Mouse (Mus musculus): ENCODE results near the gene Nlgn2.
"Not testable (repeated sequence)": the region's sequence is repeated elsewhere in the genome, so short reads cannot be mapped to it uniquely, and the experiment has no call there.

Nlgn2 gene

DNA sequence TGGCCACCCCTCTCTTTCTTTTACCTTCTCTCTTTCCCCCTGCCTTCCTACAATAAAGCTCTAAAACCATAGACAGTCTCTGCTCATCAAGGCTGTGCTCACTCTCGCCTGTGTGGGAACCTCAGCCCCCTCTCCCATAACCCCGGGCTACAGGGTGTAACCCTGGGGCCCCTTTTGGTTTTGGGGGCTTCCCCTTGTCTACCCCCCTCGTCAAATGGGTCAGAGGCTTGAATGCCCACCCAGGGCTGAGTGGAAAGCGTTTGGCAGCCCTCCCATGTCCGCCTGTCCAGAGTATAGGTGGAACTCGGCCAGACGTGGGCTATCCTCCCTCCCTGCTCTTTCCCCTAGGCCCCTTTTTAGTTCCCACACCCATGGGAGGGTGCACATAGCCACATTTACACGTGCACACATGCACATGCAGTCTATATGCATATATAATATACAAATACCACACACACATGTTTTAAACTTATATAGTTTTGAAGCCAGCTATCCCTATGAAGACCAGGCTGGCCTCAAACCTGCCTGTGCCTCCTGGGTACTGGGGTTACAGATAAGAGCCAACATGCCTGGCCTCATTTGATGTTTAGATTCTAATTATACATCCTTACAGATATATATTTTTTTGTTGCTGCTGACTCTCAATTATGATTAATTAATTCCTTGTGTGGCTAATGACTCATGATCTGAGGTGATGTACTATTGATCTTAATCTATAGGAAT, 26.7 kb upstream of the Nlgn2 start:
- in situ Hi-C loops (cut with MboI; ENCODE audit: low sequenced_read_pairs), result no loop called here

DNA sequence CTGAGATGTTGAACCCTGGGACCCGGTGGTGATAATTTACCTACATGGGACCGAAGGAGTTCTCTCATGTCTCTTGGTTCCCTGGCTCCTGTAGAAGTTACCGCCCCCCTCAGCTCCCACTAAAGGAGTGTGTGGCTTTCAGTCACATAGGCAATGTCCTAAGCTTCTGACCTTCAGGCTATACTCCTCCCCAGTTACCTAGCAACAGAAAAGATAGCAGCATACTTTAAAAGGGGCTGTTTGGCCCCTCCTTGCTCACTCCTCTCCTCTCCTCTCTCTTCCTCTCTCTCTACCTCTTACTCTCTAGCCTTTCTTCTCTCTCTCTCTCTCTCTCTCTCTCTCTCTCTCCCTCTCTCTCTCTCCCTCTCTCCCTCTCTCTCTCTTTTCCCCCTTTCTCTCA, 26.1 kb upstream of the Nlgn2 start:
- in situ Hi-C loops (cut with MboI; ENCODE audit: low sequenced_read_pairs), result not testable (repeated sequence)

DNA sequence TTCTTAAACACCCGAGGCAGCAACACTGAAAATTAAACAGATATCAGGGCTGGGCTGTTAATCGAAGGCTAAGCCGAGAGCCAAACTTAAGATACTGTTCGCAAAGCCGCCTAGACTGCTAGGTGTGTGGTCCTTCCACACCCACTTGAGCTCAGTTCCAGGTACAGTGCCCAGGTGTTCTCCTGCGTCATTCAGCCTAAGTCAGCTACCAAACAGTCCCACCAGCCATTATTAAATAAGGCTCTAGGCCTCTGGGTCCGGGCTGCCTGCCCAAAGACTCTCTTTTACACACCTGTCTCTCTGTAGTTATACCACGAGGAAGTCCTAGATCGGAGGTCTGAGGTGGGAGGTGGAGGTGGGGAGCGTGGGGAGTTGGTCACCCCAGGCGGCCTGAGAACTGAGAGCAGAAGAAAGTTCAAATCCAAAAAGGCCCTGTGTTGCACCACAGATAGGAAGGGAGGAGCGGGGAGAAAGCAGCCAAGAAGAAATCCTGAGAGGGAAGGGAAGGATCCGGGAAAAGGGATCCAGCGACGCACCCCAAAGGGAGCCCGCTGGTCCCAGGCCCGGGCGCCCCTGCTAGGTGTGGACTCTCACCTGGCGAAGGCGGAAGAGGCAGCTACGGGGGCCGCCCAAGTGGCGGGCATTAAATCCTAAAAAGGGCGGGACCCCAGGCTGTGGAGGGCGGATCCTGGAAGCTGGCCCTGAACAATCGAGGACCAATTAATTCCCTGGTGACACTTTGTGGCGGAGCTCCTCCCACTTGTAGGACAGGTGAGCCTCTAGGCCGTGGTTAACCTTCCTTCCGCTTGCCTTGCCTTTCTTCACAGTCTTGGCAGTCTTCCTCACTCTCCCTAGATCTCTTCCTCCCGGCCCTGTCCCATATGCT, 20.8 kb upstream of the Nlgn2 start, which contains the start of gene Tnk1:
Tnk1 (minus strand) TSS at position 618 of the 886 bp plus-strand sequence.
- in situ Hi-C loops (cut with MboI; ENCODE audit: low sequenced_read_pairs), result no loop called here

DNA sequence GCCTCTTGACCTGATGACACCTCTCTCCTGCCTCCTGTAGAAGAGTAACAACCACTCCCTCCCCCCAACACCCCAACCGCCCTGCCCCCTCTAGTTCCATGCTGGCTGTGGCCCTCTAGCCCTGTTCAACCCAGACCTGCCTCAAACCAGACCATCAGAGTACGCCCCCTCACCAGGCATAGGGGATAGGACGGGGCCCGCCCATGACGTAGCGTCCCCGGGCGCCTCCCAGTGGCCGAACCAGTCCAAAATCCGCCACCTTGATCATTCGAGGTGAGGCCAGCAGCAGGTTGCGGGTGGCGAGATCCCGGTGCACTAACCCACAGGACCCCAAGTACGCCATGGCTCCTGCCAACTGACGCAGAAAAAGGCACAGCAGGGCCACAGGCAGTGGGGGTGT, 17.8 kb upstream of the Nlgn2 start:
- in situ Hi-C loops (cut with MboI; ENCODE audit: low sequenced_read_pairs), result no loop called here

DNA sequence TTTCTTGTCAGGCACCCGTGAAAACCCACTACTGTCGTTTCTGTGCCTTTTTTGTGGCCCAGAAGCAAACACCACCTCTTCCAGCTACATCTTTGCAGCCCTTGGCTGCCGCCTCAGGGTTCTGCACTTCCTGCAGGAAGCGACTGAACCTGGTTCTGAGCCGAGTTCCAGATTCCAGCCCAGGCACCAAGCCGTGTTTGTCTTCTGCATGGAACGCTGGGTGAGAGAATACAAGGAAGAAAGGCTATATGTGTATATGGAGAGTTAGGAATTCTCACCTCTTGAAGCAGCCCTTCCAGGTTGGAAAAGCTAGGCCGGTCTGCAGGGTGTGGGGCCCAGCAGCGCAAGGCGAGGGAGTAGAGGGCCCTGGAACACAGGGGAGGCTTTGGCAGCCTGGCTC, 17.1 kb upstream of the Nlgn2 start:
- in situ Hi-C loops (cut with MboI; ENCODE audit: low sequenced_read_pairs), result no loop called here

DNA sequence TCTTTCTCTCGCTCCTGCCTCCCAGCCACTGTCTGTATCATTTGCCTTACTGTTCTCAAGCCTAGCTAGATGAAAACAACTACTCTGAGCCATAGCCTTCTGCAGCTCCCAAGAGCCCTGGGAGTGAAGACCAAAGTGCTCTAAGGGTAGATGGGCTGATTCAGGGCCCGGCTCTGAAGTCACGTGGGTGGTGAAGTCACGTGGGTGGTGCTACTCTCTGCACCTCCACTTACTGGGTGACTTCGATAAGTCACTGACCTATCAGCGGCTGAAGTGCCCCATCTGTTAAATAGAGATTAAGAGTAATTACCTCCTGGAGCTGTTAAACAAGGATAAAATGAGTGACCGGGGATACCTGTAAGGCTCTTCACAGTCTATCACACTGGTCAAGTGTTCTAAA, 16.4 kb upstream of the Nlgn2 start:
- in situ Hi-C loops (cut with MboI; ENCODE audit: low sequenced_read_pairs), result no loop called here

DNA sequence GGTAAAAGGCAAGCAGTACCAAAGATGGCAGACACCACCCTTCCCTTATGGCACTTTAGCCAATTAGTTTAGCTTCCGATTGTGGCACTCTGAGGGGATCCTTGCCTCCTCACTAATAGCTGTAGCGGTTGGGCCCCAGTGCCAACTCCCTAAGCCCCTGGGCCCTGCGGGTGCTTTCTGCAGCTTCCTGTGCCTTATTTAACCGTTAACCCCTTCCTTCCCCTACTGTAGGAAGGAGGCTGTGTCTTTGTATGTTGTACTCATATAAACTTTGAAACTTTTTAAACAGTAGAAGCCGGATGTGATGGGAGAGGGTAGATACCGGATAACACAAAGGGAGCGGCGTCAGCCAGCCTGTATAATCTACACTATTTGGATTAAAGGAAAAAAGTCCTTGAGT, 13.2 kb upstream of the Nlgn2 start:
- in situ Hi-C loops (cut with MboI; ENCODE audit: low sequenced_read_pairs), result no loop called here

DNA sequence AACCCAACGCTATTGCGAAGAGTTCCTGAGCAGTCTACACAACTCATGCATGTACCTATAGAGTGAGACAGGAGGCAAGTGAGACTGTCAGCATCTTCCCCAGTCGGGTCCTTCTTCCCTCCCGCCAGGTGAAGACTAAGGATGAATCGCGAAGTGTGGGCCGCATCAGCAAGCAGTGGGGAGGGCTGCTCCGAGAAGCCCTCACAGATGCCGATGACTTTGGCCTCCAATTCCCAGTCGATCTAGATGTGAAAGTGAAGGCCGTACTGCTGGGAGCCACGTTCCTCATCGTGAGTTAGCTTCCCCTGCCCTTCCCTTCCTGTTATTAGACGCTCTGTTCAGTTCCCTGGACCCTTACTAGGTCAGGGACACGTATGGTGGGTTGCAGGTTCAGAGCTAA, 12.3 kb upstream of the Nlgn2 start:
- in situ Hi-C loops (cut with MboI; ENCODE audit: low sequenced_read_pairs), result no loop called here

DNA sequence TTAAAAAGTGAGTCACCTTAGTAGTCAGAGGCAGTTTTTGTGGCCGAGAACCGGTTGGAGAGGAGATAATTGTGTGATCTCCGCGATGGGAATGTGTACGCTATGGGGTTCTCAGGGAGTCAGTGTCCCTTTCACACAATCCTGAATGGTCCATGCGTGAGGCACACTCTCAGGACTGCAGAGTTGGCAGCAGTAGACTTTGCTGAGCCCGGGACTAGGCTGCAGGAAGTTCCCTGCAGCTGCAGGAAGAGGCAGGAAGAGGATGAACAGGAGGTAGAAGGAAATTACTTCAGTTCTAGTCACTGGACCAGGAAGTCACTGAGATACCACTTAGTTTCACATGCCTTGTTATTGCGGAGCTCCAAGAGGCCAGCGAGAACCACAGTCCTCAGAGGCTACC, 11.5 kb upstream of the Nlgn2 start:
- in situ Hi-C loops (cut with MboI; ENCODE audit: low sequenced_read_pairs), result no loop called here

DNA sequence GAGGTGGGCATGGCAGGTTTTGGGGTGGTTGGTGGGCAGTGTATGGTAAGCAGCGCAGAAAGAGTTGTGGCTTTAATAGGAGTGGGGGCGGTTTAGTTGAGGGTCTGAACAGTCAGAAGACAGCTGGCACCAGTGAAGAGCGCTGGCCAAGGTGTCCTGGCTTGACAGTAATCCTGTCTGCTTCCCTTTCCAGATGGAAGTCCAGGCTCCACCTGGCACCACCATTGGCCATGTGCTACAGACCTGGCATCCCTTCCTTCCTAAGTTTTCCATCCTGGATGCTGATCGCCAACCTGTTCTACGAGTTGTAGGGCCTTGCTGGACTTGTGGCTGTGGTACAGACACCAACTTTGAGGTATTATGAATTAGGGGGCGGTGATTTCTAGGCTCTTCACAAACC, 10.4 kb upstream of the Nlgn2 start:
- in situ Hi-C loops (cut with MboI; ENCODE audit: low sequenced_read_pairs), result no loop called here

DNA sequence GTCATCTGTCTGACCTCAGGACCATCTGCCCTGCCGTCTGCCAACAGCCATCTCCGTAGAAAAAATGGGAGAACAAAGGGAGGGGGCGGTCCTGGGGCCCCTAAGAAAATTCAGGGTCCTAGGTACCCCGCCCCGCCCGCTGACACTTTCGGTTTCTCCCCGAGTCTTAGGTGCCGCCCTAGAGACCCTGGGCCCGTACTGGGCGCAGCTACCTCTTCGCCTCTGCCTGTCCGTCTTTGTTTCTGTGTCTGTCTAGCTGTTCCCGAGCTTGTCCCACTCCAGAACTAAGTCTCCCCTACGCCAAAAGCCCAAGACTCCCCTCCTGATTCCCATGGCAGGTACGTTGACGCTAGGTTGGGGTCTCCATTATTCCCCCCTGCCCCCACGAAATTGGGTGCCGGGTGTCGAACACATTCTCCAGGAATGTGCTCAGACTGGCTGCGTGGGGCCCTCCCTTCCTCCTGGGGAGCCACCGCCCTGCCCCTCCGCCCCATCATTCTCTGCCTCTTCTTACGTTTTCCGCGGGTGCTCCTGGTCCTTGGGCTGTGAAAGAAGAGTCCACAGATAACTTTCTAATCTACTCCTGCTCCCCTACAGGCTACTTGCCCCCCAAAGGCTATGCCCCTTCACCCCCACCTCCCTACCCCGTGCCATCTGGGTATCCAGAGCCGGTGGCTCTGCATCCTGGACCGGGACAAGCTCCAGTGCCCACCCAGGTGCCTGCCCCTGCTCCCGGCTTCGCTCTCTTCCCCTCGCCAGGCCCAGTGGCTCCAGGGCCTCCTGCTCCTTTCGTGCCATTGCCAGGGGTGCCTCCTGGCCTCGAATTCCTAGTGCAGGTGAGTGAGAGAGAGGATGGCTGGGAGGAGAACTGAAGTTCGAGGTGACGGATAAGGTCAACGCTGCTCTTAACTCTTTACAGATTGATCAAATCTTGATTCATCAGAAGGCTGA, 9.4 kb upstream of the Nlgn2 start:
- in situ Hi-C loops (cut with MboI; ENCODE audit: low sequenced_read_pairs), result no loop called here

DNA sequence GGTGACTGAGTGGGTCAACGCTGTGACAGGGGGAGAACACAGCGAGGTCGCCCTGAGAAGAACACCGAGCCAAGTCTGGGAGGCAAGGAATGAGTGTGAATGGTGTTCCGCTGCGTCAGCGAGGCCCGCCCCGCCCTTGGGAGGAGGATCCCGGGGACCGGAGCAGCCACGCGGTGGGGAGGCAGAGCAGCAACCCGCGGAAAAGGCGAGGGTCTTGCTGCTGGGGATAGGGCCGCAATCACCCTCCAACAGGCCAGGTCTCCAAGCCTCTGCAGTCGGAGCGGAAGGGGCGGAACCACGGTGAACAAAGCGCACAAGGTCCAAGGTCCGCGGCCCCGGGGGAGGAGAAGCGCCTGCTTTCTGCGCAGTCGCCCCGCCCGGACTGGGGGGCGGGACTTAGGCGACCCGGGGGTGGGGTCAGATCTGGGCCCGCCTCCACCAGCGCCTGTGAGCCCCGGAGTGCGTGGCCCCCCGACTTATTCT, 8.7 kb upstream of the Nlgn2 start, which contains the start of gene Plscr3:
Plscr3 (plus strand) TSS at position 179 of the 483 bp plus-strand sequence.
- in situ Hi-C loops (cut with MboI; ENCODE audit: low sequenced_read_pairs), result no loop called here

DNA sequence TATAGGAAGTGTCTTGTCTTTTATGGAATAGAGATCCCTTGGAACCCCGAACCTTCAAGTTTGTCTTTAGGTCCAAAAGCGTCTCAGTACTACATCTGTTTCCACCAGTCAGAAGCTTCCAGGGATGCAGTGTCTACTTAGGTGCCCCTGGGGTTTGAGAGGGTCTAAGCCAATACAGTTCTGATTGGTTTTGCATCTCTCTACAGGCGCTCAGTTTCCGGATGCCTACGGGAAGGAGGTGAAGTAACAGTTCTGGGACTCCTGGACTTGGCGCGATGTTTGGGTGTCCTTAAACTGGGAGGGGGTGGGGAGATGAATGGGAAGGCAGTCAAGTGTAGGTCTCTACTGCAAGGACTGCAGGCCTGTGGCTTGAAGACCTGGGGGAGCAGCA, 1.1 kb upstream of the Nlgn2 start:
- in situ Hi-C loops (cut with MboI; ENCODE audit: low sequenced_read_pairs), result no loop called here

DNA sequence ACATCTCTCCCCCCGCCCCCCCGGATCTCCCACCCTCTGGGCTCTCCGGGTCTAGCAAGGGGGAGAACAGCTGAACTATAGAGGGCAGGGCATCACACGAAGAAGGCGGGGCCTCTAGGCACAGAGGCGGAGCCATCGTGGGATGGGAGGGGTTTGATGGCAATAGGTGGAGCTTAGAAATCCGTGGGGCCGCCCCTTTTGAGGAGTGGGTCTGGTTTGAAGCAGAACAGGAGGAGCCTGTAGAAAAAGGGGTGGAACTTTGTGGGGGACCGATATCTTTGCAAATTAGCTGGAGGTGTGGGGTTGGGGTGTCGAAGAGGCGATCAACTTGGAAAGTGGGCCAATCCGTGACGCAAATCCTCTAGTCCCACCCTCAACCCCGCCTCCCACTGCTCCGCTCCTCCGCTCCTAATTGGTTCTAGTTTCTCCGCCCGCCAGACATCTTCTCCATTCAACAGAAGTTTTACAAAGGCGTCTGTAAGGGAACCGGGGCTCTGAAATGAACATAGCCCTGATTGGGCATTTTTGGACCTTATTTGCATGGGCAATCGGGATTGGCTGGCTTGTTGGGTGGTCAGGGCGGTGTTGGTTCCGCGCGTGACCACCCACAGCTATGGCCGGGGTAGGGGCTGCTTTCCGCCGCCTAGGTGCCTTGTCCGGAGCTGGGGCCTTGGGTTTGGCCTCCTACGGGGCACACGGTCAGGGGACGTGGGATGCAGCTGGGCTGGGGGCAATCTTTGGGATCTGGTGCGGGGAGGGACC, 549 bp upstream of the Nlgn2 start, which contains the start of gene Tmem256:
Tmem256 (plus strand) TSS at position 563 of the 762 bp plus-strand sequence.
- in situ Hi-C loops (cut with MboI; ENCODE audit: low sequenced_read_pairs), result no loop called here

DNA sequence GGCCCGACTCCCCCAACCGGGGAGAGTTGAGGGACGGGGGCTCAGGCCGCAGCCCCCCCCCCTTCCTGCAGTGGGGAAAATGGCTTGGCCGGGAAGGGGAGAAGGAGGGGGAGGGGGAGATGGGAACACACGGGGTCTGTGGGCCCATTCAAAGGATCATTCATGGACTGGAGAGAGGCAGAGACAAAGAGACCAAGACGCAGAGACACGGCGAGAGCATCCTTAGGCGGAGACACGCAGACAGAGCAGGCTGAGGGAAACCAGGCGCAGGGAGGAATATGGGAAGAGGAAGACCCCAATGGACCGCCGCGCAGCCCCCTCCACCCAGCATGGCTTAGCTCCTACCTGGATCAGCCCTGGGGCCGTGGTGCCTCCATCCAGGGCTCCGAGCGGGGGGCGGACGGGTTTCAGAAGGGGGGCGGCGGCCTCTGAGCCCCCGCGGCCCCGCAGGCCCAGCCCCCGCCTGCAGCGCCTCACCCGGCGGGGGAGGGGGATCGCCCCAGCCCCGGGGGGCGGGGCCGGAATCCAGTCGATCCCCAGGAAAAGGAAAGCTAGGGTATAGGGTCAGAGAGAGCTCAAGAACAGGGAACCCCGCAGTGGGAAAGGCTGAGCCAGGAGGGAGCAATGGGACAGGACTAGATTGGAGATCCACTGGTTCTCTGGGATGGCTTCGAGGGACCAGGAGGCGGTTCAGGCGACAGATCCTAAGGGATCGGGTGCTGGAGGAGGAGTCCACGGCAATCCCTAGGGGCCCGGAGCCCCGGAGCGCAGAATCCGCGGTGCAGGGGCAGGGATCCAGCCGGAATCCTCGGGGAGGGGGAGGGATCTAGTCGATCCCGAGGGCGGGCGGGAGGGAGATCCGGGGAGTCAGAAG, 644 bp downstream of the Nlgn2 start:
- in situ Hi-C loops (cut with MboI; ENCODE audit: low sequenced_read_pairs), result no loop called here

DNA sequence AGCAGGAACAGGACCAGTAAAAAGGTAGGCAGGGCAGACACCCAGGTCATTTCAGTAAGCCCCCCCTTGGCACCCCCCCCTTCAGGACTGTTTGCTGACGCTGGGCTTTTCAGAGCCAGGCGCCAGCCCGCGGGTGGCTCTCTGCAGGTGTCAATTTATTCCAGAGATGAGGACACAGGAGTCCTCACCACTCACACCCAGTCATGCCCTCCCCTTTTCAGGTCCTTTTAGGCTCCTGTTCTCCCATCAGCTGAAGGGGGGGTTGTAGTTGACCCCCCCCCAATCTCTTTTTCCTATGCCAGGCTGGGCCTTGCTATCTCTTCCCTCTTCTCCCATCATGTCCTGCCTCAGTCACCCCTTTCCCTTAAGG, 1.6 kb downstream of the Nlgn2 start:
- in situ Hi-C loops (cut with MboI; ENCODE audit: low sequenced_read_pairs), result no loop called here

DNA sequence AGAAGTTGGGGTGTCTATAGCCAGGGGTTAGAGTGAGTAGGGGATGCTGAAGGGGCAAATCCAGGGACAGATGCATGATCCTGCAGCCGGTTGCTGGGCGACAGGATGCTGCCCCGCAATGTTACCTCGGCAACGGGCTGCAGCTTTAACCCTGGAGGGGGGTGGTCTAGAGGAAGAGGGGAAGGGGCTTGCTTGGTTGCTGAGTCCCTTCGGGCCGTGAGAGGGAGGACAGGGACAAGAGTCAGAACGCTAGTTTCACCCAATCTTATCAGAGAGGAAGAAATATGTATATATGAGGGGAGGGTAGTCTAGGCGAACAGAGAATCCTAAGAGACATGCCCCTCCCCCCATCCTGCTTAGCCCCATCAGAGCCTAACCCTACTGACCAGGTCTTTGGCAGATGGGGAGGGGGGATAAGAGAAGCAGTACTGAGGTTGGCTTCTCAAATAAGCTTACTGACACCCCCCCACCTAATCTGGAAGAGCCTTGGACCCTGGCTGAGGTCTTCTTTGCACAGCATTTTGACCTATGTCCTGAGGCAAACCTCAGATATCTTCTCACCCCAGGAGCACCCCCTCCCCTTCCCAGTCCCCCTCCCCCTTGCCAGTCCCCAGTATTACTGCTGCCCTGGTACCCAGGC, 2.1 kb downstream of the Nlgn2 start:
- in situ Hi-C loops (cut with MboI; ENCODE audit: low sequenced_read_pairs), result no loop called here

DNA sequence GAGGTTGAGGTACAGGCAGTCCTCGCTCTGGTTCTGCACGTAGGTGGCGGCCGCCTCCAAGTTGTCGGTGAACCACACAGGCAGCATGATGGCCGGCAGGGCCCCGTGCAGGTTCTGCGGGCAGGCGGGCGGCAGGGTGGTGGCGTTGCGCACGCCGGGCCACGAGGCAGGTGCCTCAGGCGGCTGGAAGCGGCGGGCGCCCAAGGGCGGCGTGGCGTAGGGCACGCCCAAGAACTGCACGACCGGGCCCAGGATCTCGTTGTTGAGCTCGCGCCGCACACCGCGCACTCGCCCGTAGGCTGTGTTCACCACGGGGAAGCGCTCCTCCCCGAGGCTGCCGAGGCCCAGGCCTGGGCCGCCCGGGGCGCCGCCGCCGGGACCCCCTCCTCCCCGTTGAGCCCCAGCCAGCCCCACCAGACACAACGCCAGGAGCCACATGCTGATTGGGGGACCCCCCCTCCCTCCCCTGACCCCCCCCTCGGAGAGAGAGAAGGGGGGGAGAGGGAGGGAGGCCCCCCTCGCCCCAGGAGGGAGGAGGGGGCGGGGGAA, 3.5 kb downstream of the Nlgn2 start:
- in situ Hi-C loops (cut with MboI; ENCODE audit: low sequenced_read_pairs), result no loop called here

Measured in CH12F3 (cell line).